Mouse (Mus musculus): ENCODE measurements around the gene Bscl2. TPM values are rescaled to one million over a fixed set of nuclear protein-coding genes. Genes with fewer than 3 reads are reported as not detected.

Gene Bscl2
- polyA plus RNA-seq, 2 experiments, result 19.7 to 23.6 TPM

GRCm38 (mm10) chr19:8819596-8820423, 17.5 kb upstream of the Bscl2 start, which contains the start of gene Hnrnpul2:
Hnrnpul2 (plus strand) TSS chr19:8820010.
- peak within 1 kb of the TSS; percentile 91 for H3K4me2 ChIP-seq (ENCODE audit: low read depth)
- peaks cover 48% of the 10 kb centered on the region for H3K36me3 ChIP-seq (replicated peaks; ENCODE audit: control insufficient read depth, insufficient read depth, low read depth)
- WGBS (ENCODE audit: insufficient replicate concordance), result under 1% methylated on average over 82 of the region's 83 CpGs
- H3K4me3 ChIP-seq (ENCODE audit: insufficient read depth in 1 of 2, low read depth in 2 of 2, low read length in 2 of 2), result peak within 1 kb of the TSS; percentile 90 to 96
- DNase-seq (ENCODE audit: low read depth in 3 of 3, low spot score in 3 of 3) (peak; percentile 95 to 97 (median 96)), ATAC-seq (ENCODE audit: insufficient read depth) (peak; percentile 91)
- peaks cover 9 to 25% of the 10 kb centered on the region in 2 experiments for H3K4me1 ChIP-seq (replicated peaks; ENCODE audit: control insufficient read depth in 2 of 2, insufficient read depth in 2 of 2, low read length in 1 of 2)
- no peak; the same call in 1 of the 2 replicates for TF ChIP-seq EP300 (IDR thresholded peaks at IDR 0.05; ENCODE audit: low read depth)
- TF ChIP-seq CTCF (IDR thresholded peaks at IDR 0.05; ENCODE audit: low read depth), result peak; percentile 24; the same call in 1 of the 2 replicates
- H3K27me3 ChIP-seq (ENCODE audit: control insufficient read depth, insufficient read depth, low read length), result no peaks in the 10 kb centered on the region
- peak within 1 kb of the TSS; percentile 98 for H3K9ac ChIP-seq (replicated peaks)
- peak within 1 kb of the TSS; percentile 86 for H3K27ac ChIP-seq
- H3K9me3 ChIP-seq (ENCODE audit: control insufficient read depth, low read length), result no peaks in the 10 kb centered on the region

- Histone ChIP-seq H3K4me1 (replicated peaks; ENCODE audit: control insufficient read depth in 2 of 2, insufficient read depth in 2 of 2, low read length in 1 of 2) (peaks cover 9 to 25% of the 10 kb centered on the region in 2 experiments), H3K36me3 (replicated peaks; ENCODE audit: control insufficient read depth, insufficient read depth, low read depth) (peaks cover 50% of the 10 kb centered on the region), H3K27me3 (ENCODE audit: control insufficient read depth, insufficient read depth, low read length) (no peaks in the 10 kb centered on the region), H3K9ac (replicated peaks) (peak overlapping the region; percentile 98), H3K9me3 (ENCODE audit: control insufficient read depth, low read length) (no peaks in the 10 kb centered on the region), H3K4me3 (ENCODE audit: insufficient read depth in 1 of 2, low read depth in 2 of 2, low read length in 2 of 2) (peak overlapping the region; percentile 90 to 96), H3K4me2 (ENCODE audit: low read depth) (peak overlapping the region; percentile 91), H3K27ac (peak overlapping the region; percentile 86)
- peak in 2 of 3 experiments; percentile 48 to 49 for DNase-seq (ENCODE audit: low read depth in 3 of 3, low spot score in 3 of 3)
- under 1% methylated on average over 48 of the region's 48 CpGs for WGBS (ENCODE audit: insufficient replicate concordance)
- TF ChIP-seq CTCF (IDR thresholded peaks at IDR 0.05; ENCODE audit: low read depth) (no peak), EP300 (IDR thresholded peaks at IDR 0.05; ENCODE audit: low read depth) (no peak)
- ATAC-seq (ENCODE audit: insufficient read depth), result peak; percentile 66
These were observed 16.8 kb upstream of the Bscl2 start for GRCm38 (mm10) chr19:8820424-8820956.

DNA sequence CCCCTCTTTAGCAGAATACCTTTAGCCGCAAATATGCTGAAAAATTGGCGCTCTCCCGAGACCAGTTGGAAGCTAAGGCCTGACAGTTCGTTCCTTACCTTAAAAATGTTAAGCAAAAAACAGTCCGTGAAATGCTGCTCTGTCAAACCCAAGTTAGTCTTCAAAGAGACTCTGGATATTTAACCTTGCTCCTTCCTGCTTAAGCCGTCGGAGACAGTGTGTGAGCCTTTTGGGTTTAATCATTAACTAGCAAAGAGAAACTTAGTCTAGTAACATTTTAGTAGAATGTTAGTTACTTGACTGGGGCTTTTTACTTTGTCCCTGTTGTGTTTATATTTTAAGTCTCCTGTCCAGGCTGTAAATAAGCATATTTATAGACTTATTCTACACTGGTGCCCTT, 16.1 kb upstream of the Bscl2 start:
- TF ChIP-seq EP300 (IDR thresholded peaks at IDR 0.05; ENCODE audit: low read depth) (no peak), CTCF (IDR thresholded peaks at IDR 0.05; ENCODE audit: low read depth) (no peak)
- H3K36me3 ChIP-seq (replicated peaks; ENCODE audit: control insufficient read depth, insufficient read depth, low read depth), result peaks cover 51% of the 10 kb centered on the region
- no peaks in the 10 kb centered on the region for H3K9me3 ChIP-seq (ENCODE audit: control insufficient read depth, low read length)
- DNase-seq (ENCODE audit: low read depth in 3 of 3, low spot score in 3 of 3) (no peak), ATAC-seq (ENCODE audit: insufficient read depth) (no peak)
- H3K4me1 ChIP-seq (replicated peaks; ENCODE audit: control insufficient read depth in 2 of 2, insufficient read depth in 2 of 2, low read length in 1 of 2), result peaks cover 9 to 25% of the 10 kb centered on the region in 2 experiments
- peak overlapping the region; percentile 91 for H3K4me2 ChIP-seq (ENCODE audit: low read depth)
- peak overlapping the region; percentile 86 for H3K27ac ChIP-seq
- H3K27me3 ChIP-seq (ENCODE audit: control insufficient read depth, insufficient read depth, low read length), result no peaks in the 10 kb centered on the region
- peak overlapping the region; percentile 90 to 96 for H3K4me3 ChIP-seq (ENCODE audit: insufficient read depth in 1 of 2, low read depth in 2 of 2, low read length in 2 of 2)
- H3K9ac ChIP-seq (replicated peaks), result peak overlapping the region; percentile 98
- under 1% methylated on average over 7 of the region's 7 CpGs for WGBS (ENCODE audit: insufficient replicate concordance)

DNA sequence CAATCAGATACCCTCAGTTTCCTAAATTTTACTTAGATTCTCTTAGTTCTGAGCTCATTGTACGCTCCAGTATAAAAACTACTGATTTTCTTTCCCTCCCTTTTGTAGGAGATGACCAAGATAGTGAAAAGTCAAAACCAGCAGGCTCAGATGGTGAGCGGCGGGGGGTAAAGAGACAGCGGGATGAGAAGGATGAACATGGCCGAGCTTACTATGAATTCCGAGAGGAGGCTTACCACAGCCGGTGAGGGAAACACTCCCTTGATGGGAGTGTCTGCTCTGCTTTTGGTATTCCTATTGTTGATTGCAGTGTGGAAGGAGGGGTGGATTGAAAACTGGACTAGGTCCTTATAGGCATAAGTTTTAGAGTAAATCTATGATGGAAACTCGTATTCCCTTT, 14.6 kb upstream of the Bscl2 start:
- no peak for TF ChIP-seq EP300 (IDR thresholded peaks at IDR 0.05; ENCODE audit: low read depth)
- Histone ChIP-seq H3K4me1 (replicated peaks; ENCODE audit: control insufficient read depth in 2 of 2, insufficient read depth in 2 of 2, low read length in 1 of 2) (peaks cover 8 to 14% of the 10 kb centered on the region in 2 experiments), H3K27ac (no peak overlapping the region), H3K4me2 (ENCODE audit: low read depth) (peak overlapping the region; percentile 91), H3K9ac (replicated peaks) (peak overlapping the region; percentile 20; the same call in 1 of the 2 replicates), H3K27me3 (ENCODE audit: control insufficient read depth, insufficient read depth, low read length) (no peaks in the 10 kb centered on the region), H3K4me3 (ENCODE audit: insufficient read depth in 1 of 2, low read depth in 2 of 2, low read length in 2 of 2) (peak overlapping the region; percentile 15 to 96), H3K36me3 (replicated peaks; ENCODE audit: control insufficient read depth, insufficient read depth, low read depth) (peaks cover 62% of the 10 kb centered on the region), H3K9me3 (ENCODE audit: control insufficient read depth, low read length) (no peaks in the 10 kb centered on the region)
- WGBS (ENCODE audit: insufficient replicate concordance), result 86% methylated on average over 8 of the region's 8 CpGs
- DNase-seq (ENCODE audit: low read depth in 3 of 3, low spot score in 3 of 3), result no peak
- ATAC-seq (ENCODE audit: insufficient read depth), result no peak

DNA sequence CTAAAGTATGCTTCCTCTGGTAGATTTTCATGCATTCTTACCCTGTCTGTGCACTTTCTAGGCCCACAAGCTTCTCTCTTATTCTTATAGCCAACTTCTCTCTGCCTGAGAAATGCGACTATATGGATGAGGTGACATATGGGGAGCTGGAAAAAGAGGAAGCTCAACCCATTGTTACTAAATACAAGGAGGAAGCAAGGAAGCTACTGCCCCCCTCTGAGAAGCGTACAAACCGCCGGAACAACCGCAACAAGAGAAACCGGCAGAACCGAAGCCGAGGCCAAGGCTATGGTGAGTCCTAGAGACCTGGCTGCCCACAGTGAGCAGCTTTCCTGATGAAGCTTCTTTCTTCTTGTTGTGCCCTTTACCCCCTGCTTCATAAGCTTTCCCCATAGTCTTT, 7.6 kb upstream of the Bscl2 start, which contains the start of gene AC129217.1:
TSS of gene AC129217.1 (plus strand) at position 114 of the 400 bp plus-strand sequence.
- H3K9me3 ChIP-seq (ENCODE audit: control insufficient read depth, low read length), result no peaks in the 10 kb centered on the region
- no peak for DNase-seq (ENCODE audit: low read depth in 3 of 3, low spot score in 3 of 3)
- peaks cover 100% of the 10 kb centered on the region for H3K36me3 ChIP-seq (replicated peaks; ENCODE audit: control insufficient read depth, insufficient read depth, low read depth)
- H3K4me2 ChIP-seq (ENCODE audit: low read depth), result no peak within 1 kb of the TSS; the same call in 1 of the 2 replicates
- WGBS (ENCODE audit: insufficient replicate concordance), result 62% methylated on average over 8 of the region's 8 CpGs
- no peaks in the 10 kb centered on the region for H3K4me1 ChIP-seq (replicated peaks; ENCODE audit: control insufficient read depth in 2 of 2, insufficient read depth in 2 of 2, low read length in 1 of 2)
- no peak within 1 kb of the TSS for H3K27ac ChIP-seq
- H3K9ac ChIP-seq (replicated peaks), result no peak within 1 kb of the TSS
- H3K4me3 ChIP-seq (ENCODE audit: insufficient read depth in 1 of 2, low read depth in 2 of 2, low read length in 2 of 2), result no peak within 1 kb of the TSS
- no peak for ATAC-seq (ENCODE audit: insufficient read depth)
- H3K27me3 ChIP-seq (ENCODE audit: control insufficient read depth, insufficient read depth, low read length), result no peaks in the 10 kb centered on the region
- TF ChIP-seq EP300 (IDR thresholded peaks at IDR 0.05; ENCODE audit: low read depth), result no peak
- no peak for TF ChIP-seq CTCF (IDR thresholded peaks at IDR 0.05; ENCODE audit: low read depth)

All from liver, embryonic 14.5 days (tissue).